Mouse (Mus musculus): Measurements from ENCODE around the gene Stard3.

Gene Stard3

GRCm38 (mm10) chr11:98358161-98359083 is at the start of gene Stard3:
Gene Stard3 (plus strand): TSS chr11:98358368.
- peak; percentile 74 to 92 for DNase-seq (ENCODE audit: low spot score in 2 of 2)

- peak in 1 of 2 experiments; percentile 51 for DNase-seq (ENCODE audit: low spot score in 2 of 2)
These were observed 44.3 kb upstream of the Stard3 start for GRCm38 (mm10) chr11:98313790-98314323.

DNA sequence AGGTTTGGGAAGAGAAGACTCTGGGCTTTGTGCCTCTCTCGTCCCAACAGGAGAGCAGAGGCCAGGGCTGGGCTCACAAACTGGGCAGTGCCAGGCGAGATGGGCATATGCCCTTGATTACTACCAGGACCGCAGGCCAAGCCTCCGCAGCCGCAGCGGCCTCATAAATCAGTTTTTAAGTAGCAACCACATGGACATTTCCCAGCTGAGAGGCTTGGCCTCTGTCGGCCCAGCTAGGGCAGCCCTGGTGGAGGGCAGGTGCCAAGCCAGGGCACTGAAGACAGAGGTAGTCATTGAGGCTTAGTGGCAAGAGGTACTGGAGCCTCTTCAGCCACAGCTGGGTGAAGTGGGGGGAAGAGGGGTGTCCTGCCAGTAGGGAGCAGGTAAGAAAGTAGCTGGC is 40.7 kb upstream of the Stard3 start:
- DNase-seq (ENCODE audit: low spot score in 2 of 2) = no peak

- DNase-seq (ENCODE audit: low spot score in 2 of 2) = no peak
These were observed 39.6 kb upstream of the Stard3 start for GRCm38 (mm10) chr11:98318421-98319116.

DNA sequence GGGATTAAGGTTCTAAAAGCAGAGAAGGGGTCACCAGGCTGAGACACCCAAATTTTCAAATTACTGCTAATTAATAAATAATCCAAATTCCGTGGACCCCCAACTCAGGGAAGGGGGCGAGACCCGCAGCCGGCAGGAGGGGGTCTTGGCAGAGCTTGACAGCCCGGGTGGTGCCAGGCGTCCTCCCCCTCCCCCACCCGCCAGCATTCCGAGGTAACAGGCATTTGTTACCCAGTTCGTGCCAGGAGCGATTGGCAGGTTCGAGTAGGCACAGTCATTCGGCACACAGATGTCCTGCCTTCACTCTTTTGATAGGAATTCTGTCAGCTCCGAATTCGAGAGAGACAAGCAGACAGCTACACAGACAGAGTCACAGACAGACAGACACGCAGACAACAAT is 39.0 kb upstream of the Stard3 start:
- no peak for DNase-seq (ENCODE audit: low spot score in 2 of 2)

DNA sequence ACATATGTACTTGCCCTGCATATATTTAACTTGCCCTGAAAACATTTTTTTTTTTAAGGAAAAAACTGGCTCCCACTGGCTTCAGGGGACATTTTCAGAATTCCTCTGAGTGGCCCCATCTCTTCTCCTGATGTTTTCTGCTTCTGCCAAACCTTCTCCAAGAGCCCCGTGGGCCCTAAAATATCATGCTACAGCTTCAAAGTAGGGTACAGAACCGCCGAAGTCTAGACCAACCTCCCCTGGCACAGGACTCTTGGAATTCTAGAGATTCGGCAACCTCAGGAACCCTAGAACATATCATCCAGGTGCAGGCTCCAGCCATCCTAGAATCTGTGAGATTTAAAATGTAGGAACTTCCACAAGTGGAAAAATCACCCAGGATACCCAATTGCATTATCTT is 38.6 kb upstream of the Stard3 start:
- no peak for DNase-seq (ENCODE audit: low spot score in 2 of 2)

GRCm38 (mm10) chr11:98319944-98320343 is 38.2 kb upstream of the Stard3 start:
- DNase-seq (ENCODE audit: low spot score in 2 of 2) = no peak

GRCm38 (mm10) chr11:98320381-98320780 is 37.8 kb upstream of the Stard3 start:
- no peak for DNase-seq (ENCODE audit: low spot score in 2 of 2)

GRCm38 (mm10) chr11:98320806-98321676 is 37.1 kb upstream of the Stard3 start:
- DNase-seq (ENCODE audit: low spot score in 2 of 2) = no peak

GRCm38 (mm10) chr11:98321677-98322003 is 36.5 kb upstream of the Stard3 start:
- no peak for DNase-seq (ENCODE audit: low spot score in 2 of 2)

DNA sequence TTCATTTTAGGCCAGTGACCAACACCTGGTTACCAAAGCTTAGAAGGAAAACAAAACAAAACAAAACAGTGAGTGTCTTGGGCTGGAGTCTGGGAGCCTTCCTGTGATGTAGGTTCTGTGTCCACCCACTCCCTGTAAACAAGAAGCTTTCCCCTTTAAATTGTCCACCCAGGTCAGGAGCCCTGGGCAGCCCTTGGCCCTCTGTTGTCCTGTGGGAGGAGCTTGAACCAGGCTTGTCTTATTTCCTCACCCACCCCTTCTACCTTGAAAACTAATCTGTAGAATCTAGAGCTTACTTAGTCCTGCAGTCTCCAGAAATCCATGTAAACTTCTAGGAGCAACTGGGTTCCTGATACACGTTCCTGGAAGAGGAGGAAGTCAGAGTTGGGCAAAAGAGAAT is 36.0 kb upstream of the Stard3 start:
- no peak for DNase-seq (ENCODE audit: low spot score in 2 of 2)

GRCm38 (mm10) chr11:98323136-98323866 is 34.9 kb upstream of the Stard3 start:
- no peak for DNase-seq (ENCODE audit: low spot score in 2 of 2)

GRCm38 (mm10) chr11:98323933-98324332 is 34.2 kb upstream of the Stard3 start:
- no peak for DNase-seq (ENCODE audit: low spot score in 2 of 2)

- no peak for DNase-seq (ENCODE audit: low spot score in 2 of 2)
These were observed 32.9 kb upstream of the Stard3 start for GRCm38 (mm10) chr11:98325191-98325820.

- no peak for DNase-seq (ENCODE audit: low spot score in 2 of 2)
These were observed 32.3 kb upstream of the Stard3 start for GRCm38 (mm10) chr11:98325821-98326218.

- DNase-seq (ENCODE audit: low spot score in 2 of 2) = no peak
These were observed 31.4 kb upstream of the Stard3 start for GRCm38 (mm10) chr11:98326741-98327135.

GRCm38 (mm10) chr11:98327136-98328030 is 30.8 kb upstream of the Stard3 start:
- DNase-seq (ENCODE audit: low spot score in 2 of 2) = no peak

DNA sequence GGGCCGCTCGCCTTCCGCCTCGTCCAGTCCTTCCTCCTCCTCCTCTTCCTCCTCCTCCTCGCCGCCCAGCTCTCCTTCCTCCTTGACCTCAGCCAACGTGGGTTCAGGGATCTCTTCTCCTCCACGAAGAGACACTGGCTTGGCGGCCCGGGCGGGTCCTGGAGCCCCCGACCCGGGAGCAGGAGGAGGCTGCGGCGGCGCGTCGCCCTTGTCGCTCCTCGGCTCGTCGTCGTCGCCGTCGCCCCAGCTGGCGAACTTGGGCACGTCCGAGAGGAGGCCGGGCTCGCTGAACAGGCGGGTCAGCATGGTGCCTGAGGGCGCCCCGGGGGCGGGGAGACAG is 30.2 kb upstream of the Stard3 start:
- DNase-seq (ENCODE audit: low spot score in 2 of 2) = no peak

DNA sequence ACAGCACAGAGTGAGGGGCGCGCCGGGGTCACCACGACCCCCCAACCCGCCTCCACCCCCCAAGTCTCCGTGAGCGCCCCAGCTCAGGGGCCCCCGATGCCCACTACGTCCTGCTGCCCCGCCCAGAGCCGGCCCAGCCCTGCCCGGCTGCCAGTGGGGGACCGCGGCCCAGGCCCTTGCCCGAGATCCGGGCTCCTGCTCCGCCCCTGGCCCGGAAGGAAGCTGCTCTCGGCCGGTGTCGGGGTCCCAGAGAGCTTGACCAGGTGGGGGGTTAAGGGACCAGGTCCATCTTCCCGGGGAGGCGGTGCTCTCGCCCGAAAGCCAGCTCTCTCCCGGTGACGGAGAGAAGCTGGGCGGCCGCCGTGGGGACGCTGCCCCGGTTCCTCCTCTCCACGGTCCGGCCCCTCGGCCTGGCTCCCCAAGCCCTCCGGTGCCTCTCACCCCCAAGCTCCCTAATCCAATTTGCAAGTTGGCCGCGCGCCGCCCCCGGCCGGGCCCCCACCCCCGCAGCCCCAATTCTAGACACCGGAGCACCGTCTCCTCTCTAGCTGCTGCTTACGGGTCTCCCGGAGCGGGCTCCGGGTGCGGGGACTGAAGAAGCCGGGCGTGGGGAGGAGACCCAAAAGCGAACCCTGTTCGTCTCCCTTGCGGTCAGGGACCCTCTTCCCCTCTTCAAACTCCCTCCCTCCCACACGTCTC is 29.6 kb upstream of the Stard3 start:
- no peak for DNase-seq (ENCODE audit: low spot score in 2 of 2)

Measured in urinary bladder, postnatal 36 days (tissue).